Mouse (Mus musculus) spleen, adult 2 months (tissue): ENCODE measurements at regions not wholly inside any gene's neighbourhood (a gene's known extent, or its start where the extent isn't known, plus 50 kb on each side); places are given as distances from the start of the nearest gene placed in this dataset.

Experiments
- CTCF ChIP-seq: fragments of 200-500 bp; IDR thresholded peaks from 2 replicates; pipeline ENCODE4 v1.5.1; 2011; ENCODE audit warnings: mild to moderate bottlenecking, inconsistent platforms; ENCODE audit not compliant: insufficient read depth, insufficient read length, insufficient replicate concordance; ENCODE audit errors: extremely low read depth
- POLR2A ChIP-seq: fragments of 200-500 bp; IDR thresholded peaks from 2 replicates; pipeline ENCODE4 v1.6.1; 2011; ENCODE audit warnings: low read depth, low read length, inconsistent platforms

- no peak for TF ChIP-seq POLR2A
- TF ChIP-seq CTCF: no peak
Measured at GRCm38 (mm10) chr9:69566996-69567395, 113.6 kb downstream of the Anxa2 start.
